Mouse (Mus musculus) adrenal gland, postnatal 10 days (tissue): Measurements from ENCODE around the gene Gria1. TPM values are rescaled to one million over a fixed set of nuclear protein-coding genes. Genes with fewer than 3 reads are reported as not detected.

Experiments used
- DNase-seq: peaks from one replicate; pipeline ENCODE4 v3.0.0; 2021; ENCODE audit warnings: mixed read lengths
- long read RNA-seq, 2 experiments: library from polyadenylated mRNA; stranded (forward); transcript quantifications; one replicate each; pipeline ENCODE4 v2.0.0; 2021
- total RNA-seq, 2 experiments: library from RNA; stranded (reverse); gene quantifications; 2 replicates each; pipeline ENCODE4 v1.2.3; 2021

Gene Gria1
- 1 to 10 TPM; 1.4 to 2.4 TPM for total RNA-seq
- long read RNA-seq, experiment 1, partial matches to known transcripts: 1 of 1 reads
- long read RNA-seq, experiment 1, other reads (novel, unspliced or antisense): 0 of 1 reads
- long read RNA-seq, experiment 2, full-length matches to known transcripts: 1 of 2 reads
- long read RNA-seq, experiment 2, partial matches to known transcripts: 1 of 2 reads
- long read RNA-seq, experiment 2, other reads (novel, unspliced or antisense): 0 of 2 reads

DNA sequence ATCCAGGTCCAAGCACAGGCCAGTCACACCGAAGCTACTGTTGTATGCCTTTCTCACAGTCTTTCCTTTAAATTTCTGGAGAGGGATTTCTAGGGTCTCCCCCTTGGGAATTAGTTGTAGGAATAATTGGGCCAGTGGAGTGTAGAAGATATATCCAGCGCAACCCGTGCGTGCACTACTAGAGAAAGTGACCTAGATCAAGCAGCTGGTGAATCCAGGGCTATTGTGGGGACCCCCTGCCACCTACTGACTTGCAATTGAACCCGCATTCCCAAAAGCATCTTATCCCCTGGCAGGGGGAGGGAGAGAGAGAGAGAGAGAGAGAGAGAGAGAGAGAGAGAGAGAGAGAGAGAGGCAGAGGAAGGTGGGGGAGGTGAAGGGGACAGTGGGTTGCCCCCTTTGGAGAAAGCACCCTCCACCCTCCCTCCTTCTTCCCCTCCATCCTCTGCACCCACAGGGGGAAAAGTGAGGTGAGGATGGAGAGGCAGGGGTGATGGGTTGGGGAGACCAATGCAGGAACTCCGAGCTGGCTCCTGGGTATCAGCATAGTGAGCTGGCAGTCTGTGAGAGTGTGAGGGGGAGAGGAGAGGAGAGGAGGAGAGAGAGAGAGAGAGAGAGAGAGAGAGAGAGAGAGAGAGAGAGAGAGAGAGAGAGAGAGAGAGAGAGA is at the start of gene Gria1:
Gene Gria1 (plus strand): TSS at position 364 of the 667 bp plus-strand sequence.
- no peak for DNase-seq

DNA sequence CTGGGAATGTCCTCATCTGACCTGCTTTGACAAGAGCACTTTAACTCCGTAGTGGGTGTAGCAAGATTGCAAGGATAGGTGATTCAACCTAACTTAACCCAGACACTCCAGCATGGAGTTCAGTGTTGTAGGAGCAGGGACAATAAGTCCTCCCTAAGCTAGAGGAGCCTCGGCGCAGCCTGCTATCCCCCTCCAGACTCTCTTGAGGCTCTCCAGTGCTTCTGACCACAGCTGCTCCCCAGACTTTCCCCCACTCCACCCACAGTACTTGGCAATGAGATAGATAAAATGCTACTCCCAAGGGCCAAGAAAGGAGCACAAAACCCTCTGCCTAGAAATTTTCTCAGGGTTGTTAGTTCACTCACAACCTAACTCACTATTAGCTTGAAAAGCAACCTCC is 49.4 kb upstream of the Gria1 start:
- DNase-seq: no peak

DNA sequence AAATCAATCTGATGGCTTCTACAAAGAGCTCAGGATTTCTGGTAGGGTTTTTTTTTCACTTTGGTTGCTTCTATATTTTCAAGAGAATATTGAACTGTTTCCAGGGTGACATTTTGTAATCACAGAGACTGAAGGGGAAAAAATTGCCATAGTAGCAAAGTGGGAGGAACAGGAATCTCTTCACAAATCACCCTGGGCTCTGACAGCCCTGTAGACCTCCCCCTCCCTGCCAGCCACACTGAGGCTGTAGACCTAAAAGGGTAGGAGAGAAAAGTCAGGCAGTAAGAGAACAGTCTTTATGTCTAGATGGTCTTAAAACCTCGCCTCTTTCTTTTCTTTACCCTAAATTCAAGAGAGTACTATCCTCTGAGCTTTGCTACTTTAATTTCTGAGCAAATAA is 38.4 kb upstream of the Gria1 start:
- DNase-seq: no peak

DNA sequence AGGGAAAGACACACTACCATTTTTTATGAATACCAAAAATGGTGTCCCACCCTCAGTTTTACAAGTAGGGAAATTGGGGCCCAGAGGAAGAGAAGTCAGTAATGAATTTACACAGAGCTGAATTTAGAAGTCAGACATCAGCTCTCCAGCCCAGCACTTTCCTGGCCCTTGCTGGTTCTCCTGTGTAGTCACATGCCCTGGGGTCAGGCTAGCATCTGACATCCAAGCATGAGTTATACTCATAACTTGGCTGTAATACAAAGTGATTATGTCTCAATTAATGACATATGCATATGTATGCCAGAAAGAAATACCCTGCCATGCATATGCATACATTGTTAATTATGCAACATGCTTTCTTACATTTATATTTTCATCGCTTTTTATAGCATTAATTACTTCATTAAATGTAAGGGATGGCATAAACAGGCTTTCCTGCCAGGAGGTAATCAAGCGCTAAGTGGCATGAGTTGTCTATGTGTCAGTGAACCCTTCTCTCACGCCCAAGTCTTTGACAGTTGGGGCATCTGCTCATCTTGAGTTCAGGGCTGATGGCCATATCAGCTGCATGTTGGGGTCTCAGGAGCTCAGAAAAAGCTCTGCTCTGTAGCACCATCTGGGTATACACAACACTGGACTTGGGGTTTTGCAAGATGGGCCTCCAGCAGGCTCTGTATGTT is 26.7 kb upstream of the Gria1 start:
- DNase-seq: no peak

DNA sequence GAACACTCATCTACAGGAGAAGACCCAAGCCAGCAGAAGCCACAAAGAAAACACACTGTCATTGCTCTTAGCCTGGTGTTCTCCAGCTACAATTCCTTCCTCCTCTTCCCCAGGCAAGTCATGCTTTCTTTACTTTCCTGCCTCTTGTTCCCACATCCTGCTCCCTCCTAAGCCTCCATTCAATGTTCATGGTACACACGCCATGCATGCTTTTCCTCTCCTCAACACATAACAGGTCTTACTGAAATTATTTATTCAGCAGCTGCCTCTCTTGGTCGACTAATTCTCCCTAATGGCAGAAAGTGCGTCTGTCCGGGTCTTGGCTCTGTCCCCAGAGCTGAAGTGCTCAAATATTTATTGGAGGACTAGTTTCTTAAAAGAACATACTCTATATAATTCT is 25.7 kb upstream of the Gria1 start:
- DNase-seq: no peak

DNA sequence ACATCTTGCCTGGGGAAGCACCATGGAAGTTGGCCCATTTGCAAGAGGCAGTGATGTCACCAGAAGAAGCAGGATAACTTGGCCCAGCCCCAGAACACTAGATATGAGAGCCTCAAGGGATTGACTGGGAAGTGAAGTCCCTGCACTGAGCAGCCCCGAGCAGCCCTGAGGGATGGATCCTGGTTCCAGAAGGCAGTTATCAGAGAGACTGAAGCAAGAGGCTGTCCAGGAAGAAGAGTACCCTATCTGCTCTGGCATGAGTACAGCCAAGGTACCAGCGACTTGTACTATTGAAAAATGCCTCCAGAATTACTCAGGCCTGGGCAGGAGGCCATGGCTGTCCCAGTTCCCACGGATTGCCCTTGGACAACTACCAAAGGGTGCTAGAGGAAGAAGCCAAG is 11.6 kb upstream of the Gria1 start:
- peak; percentile 48 for DNase-seq

DNA sequence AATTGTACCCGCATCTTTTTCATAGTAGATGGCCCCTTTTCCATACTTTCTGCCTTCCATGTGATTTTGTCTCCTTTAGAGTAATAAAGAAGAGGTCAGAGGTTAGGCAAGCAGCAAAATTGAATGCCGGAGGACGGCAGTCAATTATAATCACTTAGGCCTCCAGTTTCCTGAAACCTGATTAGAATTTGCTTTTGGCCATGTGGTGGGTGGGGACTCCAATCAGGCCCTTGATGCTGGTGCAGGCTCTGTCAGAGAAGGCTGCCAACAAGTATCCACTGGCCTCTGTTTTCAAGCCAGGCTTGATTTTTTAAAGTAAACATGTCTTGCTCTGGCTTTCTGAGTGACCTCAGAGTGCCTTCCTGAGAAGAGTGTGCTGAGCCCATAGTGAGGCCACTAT is 6.6 kb upstream of the Gria1 start:
- DNase-seq: no peak

DNA sequence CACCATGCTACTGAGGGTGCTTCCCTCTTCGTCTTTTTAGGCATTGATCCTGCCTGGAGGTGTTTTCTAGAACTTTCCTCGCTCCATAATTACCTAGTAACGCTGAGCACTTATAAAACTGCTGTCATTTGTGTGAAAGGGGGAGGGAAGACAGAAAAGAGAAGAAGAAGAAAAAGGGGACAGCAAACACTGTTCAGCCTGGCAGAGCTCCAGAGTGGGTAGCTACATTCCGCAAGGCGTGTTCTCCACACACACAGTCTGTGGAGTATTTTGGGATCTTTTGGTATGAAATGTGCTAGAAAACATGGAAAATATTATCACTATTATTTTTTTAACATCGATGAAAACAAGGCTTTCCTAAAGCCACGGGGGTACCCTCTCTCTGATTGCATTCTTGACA is 5.8 kb upstream of the Gria1 start:
- DNase-seq: no peak

DNA sequence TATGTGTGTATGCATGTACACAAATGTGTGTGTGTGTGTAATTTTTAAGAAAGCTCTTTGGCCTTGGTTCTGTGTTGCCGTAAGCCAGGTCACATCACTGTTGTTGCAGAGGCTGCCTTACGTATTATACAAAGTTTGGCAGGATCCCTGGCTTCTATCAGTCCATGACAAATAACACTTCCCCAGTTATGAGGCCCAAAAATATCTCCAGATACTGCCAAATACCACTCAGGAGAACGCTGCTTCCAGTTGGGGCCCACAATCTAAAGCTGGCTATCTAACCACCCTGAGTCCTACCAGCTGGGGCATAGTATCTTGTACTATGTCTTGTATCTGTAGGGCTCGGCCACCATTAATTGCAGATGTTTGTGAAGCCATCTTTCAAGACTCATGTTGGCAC is 3.4 kb upstream of the Gria1 start:
- no peak for DNase-seq

DNA sequence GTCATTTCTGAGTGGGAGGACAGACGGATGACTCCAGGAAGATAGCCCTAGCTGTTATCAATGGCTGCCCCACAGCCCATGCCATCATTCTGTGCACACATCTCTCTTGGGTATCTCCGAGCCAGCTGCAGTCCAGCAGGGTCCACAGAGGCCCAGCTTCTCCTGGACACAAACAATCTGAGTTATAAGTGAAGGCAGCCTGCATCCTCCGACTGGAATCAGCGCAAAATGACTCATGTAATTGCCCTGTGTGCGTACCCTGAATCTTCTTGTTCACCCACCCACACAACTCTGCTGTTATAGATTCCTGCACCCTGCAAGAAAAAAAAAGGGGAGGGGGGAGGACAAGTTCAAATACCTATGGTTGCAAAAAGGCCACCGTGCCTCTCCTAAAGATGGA is 576 bp upstream of the Gria1 start:
- no peak for DNase-seq

DNA sequence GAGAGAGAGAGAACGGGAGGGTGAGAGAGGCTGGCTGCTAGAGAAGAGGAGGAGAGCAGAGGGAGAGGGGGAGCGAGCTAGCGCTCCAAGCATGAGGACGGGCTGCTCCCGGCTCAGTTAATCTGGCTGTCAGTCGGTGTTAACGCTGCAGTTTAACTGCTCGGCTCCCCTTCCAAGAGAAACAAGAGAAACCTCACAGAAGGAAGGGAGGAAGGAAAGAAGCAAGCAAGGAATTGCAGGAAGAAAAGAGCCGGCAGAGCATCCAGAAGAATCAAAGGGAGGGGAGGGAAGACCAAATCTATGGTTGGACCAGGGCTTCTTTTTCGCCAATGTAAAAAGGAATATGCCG is 478 bp downstream of the Gria1 start:
- DNase-seq: no peak

DNA sequence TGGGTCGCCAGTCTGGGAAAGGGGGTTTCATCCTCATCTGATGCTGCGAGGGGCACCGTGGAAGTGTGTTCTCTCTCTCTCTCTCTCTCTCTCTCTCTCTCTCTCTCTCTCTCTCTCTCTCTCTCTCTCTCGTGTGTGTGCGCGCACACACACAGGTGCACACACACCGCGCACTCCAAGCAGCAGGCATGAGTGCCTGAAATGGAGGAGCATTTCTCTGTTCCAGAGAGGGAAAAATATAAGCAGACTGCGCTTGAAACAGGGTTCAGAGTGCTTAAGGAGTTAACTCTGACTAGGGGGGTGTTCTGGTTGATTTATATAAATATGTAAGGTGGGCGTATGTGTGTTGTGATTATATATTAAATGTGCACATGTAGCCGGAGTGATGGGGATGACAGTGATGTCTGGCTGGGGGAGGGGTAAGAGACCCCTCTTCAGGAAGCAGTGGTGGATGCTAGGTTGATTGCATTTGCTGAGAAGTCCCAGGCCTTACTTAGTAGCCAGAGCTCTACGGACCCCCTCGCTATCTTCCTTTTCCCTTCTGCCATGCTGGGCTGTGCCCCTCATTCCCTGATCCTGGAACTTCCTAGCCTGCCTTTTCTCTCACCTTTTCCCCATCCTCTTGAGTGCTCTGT is 1.2 kb downstream of the Gria1 start:
- DNase-seq: no peak

DNA sequence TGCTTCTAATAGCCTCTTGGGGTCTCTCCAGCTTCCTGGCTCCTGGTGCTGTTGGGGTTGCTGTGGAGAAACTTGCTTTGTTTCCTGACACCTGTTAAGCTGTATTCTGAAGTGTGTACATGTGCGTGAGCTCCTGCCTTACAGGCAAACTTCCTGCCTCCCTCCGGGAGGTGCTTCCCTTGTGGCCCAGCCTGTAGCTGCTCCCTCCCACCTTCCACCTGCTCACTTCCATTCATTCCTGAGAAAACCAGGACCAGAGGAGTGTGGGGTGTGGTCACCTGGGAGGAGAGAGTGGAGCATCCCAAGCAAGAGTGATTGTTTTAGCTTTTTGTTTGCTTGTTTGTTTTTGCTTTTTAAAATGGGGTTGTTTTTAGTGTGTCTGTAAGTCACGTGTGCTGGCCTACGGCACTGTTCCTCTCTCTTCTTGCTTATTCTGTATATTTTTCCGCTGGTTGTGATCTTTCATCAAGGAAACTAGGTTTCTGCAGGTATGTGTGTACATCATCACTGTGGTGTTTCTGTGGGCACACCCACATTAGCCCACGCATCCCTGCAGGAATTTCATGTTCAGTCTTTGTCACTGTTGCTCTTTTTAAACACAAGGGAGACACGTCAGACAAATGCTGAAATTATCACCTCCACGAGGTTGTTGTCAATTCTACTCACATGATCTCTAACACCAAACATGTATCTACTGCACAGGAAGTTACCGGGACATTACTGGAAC is 2.4 kb downstream of the Gria1 start:
- DNase-seq: no peak

DNA sequence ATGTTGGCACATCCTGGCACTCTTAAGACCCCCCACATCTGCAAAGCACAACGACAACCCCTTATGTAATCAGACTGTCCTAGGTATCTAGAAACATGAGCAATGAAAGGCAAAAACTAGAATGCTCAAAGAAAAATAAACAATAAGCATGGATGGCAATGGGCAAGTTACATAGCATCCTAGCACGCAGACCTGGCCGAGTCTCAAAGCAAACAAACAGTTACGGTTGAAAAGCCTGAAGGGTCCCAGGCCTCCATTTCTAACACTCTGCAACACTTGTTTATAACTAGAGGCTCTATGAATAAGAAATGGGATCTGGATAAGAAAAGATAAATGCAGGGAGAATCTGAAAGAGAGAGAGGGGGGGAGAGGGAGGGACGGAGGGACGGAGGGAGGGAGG is 3.2 kb downstream of the Gria1 start:
- no peak for DNase-seq

DNA sequence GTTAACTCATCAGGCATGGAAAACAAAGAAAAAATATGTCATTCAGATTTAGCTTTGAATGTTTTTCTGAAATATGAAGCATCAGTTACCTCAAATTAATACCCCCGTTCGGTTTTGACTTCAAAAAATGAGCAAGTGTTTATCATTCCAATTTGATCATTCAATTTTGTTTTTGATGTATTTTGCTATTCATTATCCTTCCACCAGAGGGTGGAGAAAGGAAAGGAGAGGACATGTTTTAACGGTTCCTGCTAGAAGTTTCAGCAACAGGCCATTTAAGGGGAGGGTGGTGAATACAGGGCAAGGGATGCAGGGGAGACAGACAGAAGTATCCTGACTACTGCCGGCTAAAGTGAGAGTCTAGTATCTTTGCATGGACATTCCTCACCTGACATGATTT is 7.3 kb downstream of the Gria1 start:
- no peak for DNase-seq

DNA sequence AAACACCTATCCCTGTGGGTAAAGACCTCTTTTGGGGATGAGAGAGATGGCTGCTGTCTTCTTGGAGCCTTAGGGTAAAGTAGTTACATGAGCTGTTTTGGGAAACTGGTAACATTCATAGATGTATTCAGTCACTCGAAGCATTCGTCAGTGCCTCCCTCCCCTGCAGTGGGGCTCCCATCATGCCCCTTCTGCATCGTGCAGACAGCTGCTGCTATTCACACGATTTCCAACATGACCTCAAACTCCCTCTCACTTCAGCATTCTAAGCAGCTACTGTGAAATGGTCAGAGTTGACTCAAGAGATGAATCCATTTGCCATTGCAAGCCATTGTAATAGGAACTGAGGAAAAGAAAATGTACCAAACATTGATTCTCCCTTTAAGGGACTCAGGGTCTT is 11.2 kb downstream of the Gria1 start:
- no peak for DNase-seq

DNA sequence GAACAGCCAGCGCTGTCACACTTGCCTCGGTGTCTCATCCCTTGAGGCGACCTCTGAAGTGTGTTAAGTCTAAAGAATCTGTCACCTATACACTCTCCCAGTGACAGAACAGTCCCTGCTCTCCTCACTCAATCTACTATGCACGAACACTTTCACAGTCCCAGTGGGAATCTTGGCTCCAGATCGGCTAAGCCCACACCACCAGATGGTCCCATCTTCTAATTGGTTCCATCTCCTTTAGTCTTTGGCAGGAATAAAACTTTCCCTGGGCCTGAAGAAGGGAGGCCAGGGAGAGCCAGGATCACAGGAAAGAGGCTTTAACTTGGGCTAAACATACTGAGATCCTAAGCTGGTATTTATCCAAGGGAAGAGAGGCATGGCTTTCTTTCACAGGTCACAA is 19.3 kb downstream of the Gria1 start:
- DNase-seq: no peak

DNA sequence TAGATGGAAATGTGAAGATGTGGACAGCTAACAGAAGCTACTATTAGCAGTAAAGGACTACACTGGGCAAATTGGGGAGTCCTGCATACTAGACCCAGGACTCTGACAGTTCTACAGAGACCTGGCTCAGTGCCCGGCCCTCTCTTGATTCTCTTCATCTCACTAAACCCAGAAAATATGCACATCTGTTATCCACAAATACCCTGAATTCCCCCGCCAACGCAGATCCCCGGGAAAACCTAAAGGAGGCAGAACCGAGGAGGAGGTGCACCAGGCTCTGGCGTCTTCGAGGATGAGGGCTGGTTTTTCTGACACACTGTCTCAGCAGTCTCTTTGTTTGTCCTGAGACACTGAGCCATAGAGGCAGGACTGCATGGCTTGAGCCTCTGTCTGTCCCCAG is 27.6 kb downstream of the Gria1 start:
- no peak for DNase-seq

DNA sequence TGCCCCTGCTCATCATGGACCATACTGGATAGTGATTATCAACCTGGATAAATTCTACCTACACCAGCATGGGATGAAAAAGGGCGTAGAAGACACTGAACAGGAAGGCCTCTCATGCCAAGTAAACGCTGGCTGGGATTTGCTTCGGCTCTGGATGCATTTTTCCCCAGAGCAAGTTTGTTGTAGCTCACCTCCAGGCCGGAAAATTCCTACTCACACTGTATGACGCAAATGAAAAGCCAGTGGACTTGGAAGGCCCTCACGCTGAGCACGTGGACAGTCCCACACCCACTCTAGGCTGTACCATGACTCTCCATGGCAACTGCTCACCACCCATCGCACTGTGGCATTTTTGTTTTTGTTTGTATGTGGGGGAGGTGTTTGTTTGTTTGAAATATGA is 28.1 kb downstream of the Gria1 start:
- DNase-seq: no peak

DNA sequence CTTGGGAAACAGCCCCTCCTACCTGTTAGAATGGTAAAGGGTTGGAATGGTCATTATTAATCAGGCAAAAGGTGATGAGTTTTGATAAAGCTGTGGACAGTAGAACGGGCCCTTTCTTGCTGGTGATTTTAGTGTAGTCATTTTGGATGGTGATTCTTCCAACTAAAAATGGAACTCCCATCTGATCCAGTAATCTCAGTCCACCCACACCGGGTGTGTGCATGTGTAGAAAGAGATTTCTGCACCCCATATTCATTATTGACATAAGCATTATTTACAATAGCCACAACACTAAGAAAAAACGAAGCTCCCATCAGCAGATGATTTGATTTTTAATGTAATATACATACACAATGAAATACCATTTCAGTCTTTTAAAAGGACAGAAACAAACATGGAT is 30.9 kb downstream of the Gria1 start:
- no peak for DNase-seq

DNA sequence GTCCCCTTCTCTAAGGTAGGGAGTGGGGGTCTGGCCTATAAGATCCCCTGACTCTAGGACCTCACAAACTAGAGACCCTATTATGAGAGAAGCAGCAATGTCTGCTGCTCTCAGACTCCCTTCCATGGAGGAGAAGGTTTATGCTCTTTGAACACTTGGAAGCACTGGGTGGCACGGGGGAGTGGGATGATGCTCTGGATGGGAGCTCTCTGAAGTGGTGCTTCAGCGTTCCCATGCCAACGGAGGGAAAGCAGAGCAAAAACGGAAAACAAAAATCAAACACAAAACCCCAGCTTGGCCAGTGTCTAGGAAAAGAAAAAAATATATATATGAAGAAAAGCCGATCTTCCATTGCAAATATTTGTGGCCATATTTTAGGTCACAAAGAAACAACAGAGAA is 33.0 kb downstream of the Gria1 start:
- no peak for DNase-seq

DNA sequence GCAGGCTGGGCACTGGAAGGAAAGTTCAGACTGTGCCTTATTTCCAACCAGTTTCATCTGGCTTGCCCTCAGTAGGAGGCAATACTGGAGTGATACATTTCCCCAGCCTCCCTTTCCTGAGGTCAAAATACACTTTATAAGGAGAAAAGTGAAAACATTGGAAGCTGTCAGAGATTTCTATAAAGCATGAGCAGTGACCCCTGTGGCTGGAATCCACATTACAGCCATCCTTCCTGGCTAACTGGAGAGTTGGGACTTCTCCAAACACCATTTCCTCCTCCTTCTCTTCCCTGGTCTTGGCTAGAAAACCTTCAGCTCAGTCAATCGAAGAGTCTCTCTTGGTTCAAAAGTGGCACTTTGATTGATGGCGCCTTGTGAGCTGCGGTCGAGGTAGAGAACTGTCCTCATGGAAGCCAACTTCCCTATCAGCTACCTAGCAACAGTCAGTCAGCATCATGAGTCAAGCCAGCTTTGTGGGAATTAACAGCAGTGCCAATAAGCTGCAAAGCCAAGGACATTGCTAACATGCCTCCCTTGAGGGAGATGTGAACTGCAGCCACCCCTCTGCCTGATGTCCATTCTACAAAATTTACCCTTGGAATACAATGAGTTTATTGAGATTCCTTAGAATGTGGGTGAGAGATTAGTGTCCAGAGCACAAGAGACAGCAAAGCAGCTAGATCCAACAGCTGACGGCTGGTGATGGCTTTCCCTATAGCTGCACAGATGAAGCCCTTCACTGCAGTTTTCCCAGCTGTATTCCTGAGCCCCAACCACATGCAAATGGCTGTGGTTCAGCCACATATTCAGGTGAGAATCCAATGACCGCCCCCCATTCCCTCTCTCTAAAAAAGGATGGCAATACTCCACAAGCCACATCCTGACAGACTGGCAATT is 40.7 kb downstream of the Gria1 start:
- peak; percentile 25 for DNase-seq
